Mouse (Mus musculus) ES-E14 (cell line): ENCODE measurements around the gene Orc2.

ENCODE experiments used
- CHD2 ChIP-seq: IDR thresholded peaks from 2 replicates; pipeline ENCODE4 v1.6.1; 2014; ENCODE audit warnings: mild to moderate bottlenecking, low read depth, low read length, inconsistent platforms
- HCFC1 ChIP-seq: IDR thresholded peaks from 2 replicates; pipeline ENCODE4 v1.6.1; 2012; ENCODE audit warnings: low read length, inconsistent platforms, borderline replicate concordance; ENCODE audit not compliant: insufficient read depth
- MAFK ChIP-seq: IDR thresholded peaks from 2 replicates; pipeline ENCODE4 v1.6.1; 2014; ENCODE audit warnings: mild to moderate bottlenecking, low read depth, low read length, inconsistent platforms; ENCODE audit not compliant: insufficient read depth
- ZC3H11A ChIP-seq: IDR thresholded peaks from 2 replicates; pipeline ENCODE4 v1.6.1; 2012; ENCODE audit warnings: low read depth, mild to moderate bottlenecking, inconsistent platforms, low read length, borderline replicate concordance
- ZNF384 ChIP-seq: IDR thresholded peaks from 2 replicates; pipeline ENCODE4 v1.6.1; 2012; ENCODE audit warnings: low read depth, low read length, inconsistent platforms

- TF ChIP-seq CHD2 (no peak), ZC3H11A (no peak), MAFK (no peak), ZNF384 (no peak), HCFC1 (no peak)
These were observed 22.3 kb downstream of the Orc2 start for GRCm38 (mm10) chr1:58482647-58483046.
